Mouse (Mus musculus) kidney, embryonic 16.5 days (tissue): ENCODE results near the gene Galnt18. TPM values are rescaled to one million over a fixed set of nuclear protein-coding genes. Genes with fewer than 3 reads are reported as not detected.

ENCODE experiments used
- ATAC-seq: fragments of 200-750 bp; cut with Nextera tagmentation; 2 replicates; pipeline ENCODE4 v1.8.0; 2017; ENCODE audit warnings: moderate TSS enrichment; ENCODE audit not compliant: low FRiP score, low TSS enrichment
- H3K27ac ChIP-seq: fragments of 300-500 bp; sonication (generic); 2 replicates; pipeline ENCODE4 v1.5.1; 2014; ENCODE audit warnings: low read length
- H3K27me3 ChIP-seq: fragments of 300-500 bp; sonication (generic); 2 replicates; pipeline ENCODE4 v1.6.1; 2014; ENCODE audit warnings: low read length, control low read depth, mixed read lengths; ENCODE audit not compliant: insufficient read depth
- H3K36me3 ChIP-seq: fragments of 300-500 bp; sonication (generic); 2 replicates; pipeline ENCODE4 v1.6.1; 2014; ENCODE audit warnings: low read length, control low read depth, mixed read lengths; ENCODE audit not compliant: insufficient read depth
- H3K4me1 ChIP-seq: fragments of 300-500 bp; sonication (generic); 2 replicates; pipeline ENCODE4 v1.6.1; 2014; ENCODE audit warnings: low read length, control low read depth, mixed read lengths; ENCODE audit not compliant: insufficient read depth
- H3K4me2 ChIP-seq: fragments of 300-500 bp; sonication (generic); replicated peaks from 2 replicates; pipeline ENCODE4 v1.6.1; 2014; ENCODE audit warnings: low read depth, low read length
- H3K4me3 ChIP-seq: fragments of 300-500 bp; sonication (generic); 2 replicates; pipeline ENCODE4 v1.5.1; 2014; ENCODE audit warnings: mild to moderate bottlenecking, low read length
- H3K9ac ChIP-seq: fragments of 300-500 bp; sonication (generic); replicated peaks from 2 replicates; pipeline ENCODE4 v1.6.1; 2014; ENCODE audit warnings: low read length
- H3K9me3 ChIP-seq: fragments of 300-500 bp; sonication (generic); 2 replicates; pipeline ENCODE4 v1.6.1; 2016; ENCODE audit warnings: low read length, control low read depth
- WGBS: fragments of 180-500 bp; shearing (Covaris S2); extraction: QIAGEN DNeasy Blood & Tissue Kit; methylation state at CpG from one replicate; pipeline ENCODE4 v1.1.7; 2014; 5-methylcytosine and 5-hydroxymethylcytosine counted together
- polyA plus RNA-seq: library from polyadenylated mRNA; unstranded; fragments of >200 nt; fragmentation: Nextera tagmentation; extraction: Ambion mirVana; gene quantifications from 2 replicates; pipeline ENCODE4 v1.2.1, GENCODE M21; 2015

The Galnt18 gene
- polyA plus RNA-seq, 1 experiment from 2014 or later = 46.4 TPM

GRCm38 (mm10) chr7:111777186-111777585 lies 2.6 kb downstream of the Galnt18 start:
- H3K4me1 ChIP-seq = peaks cover 30% of the 10 kb centered on the region
- peak overlapping the region; percentile 94 for H3K4me2 ChIP-seq
- H3K27ac ChIP-seq = peak overlapping the region; percentile 19; the same call in 1 of the 2 replicates
- 65% methylated on average over 2 of the region's 2 CpGs for WGBS
- H3K36me3 ChIP-seq = no peaks in the 10 kb centered on the region
- no peaks in the 10 kb centered on the region for H3K9me3 ChIP-seq
- no peak overlapping the region for H3K9ac ChIP-seq
- H3K27me3 ChIP-seq = no peaks in the 10 kb centered on the region
- peak overlapping the region; percentile 63 for H3K4me3 ChIP-seq
- no peak for ATAC-seq

- peak overlapping the region; percentile 94 for H3K4me2 ChIP-seq
- WGBS = 38% methylated on average over 7 of the region's 7 CpGs
Measured at GRCm38 (mm10) chr7:111776160-111776559, 3.6 kb downstream of the Galnt18 start.

GRCm38 (mm10) chr7:111772398-111772797 lies 7.4 kb downstream of the Galnt18 start:
- peaks cover 31% of the 10 kb centered on the region for H3K4me1 ChIP-seq
- no peaks in the 10 kb centered on the region for H3K27me3 ChIP-seq
- ATAC-seq = no peak
- H3K4me2 ChIP-seq = no peak overlapping the region
- 67% methylated on average over 2 of the region's 2 CpGs for WGBS
- no peaks in the 10 kb centered on the region for H3K36me3 ChIP-seq
- H3K9ac ChIP-seq = no peak overlapping the region
- peak overlapping the region; percentile 78 for H3K27ac ChIP-seq
- H3K9me3 ChIP-seq = no peaks in the 10 kb centered on the region
- H3K4me3 ChIP-seq = no peak overlapping the region

More at GRCm38 (mm10) chr7:111776160-111776559, 3.6 kb downstream of the Galnt18 start:
- peak overlapping the region; percentile 14; the same call in 1 of the 2 replicates for H3K4me3 ChIP-seq
- peak overlapping the region; percentile 19 for H3K27ac ChIP-seq
- no peaks in the 10 kb centered on the region for H3K27me3 ChIP-seq
- no peak overlapping the region for H3K9ac ChIP-seq
- H3K36me3 ChIP-seq = no peaks in the 10 kb centered on the region
- no peak for ATAC-seq
- H3K4me1 ChIP-seq = peaks cover 37% of the 10 kb centered on the region
- H3K9me3 ChIP-seq = no peaks in the 10 kb centered on the region

GRCm38 (mm10) chr7:111771251-111771801 lies 8.5 kb downstream of the Galnt18 start:
- ATAC-seq = peak; percentile 93
- Histone ChIP-seq H3K9ac (no peak overlapping the region), H3K4me3 (no peak overlapping the region), H3K27me3 (no peaks in the 10 kb centered on the region), H3K4me1 (peaks cover 28% of the 10 kb centered on the region), H3K9me3 (no peaks in the 10 kb centered on the region), H3K27ac (peak overlapping the region; percentile 78), H3K4me2 (no peak overlapping the region), H3K36me3 (no peaks in the 10 kb centered on the region)
- 63% methylated on average over 8 of the region's 8 CpGs for WGBS

GRCm38 (mm10) chr7:111770585-111770984 lies 9.2 kb downstream of the Galnt18 start:
- Histone ChIP-seq H3K36me3 (no peaks in the 10 kb centered on the region), H3K9me3 (no peaks in the 10 kb centered on the region), H3K4me3 (no peak overlapping the region), H3K4me2 (no peak overlapping the region), H3K27ac (peak overlapping the region; percentile 77), H3K4me1 (peaks cover 30% of the 10 kb centered on the region), H3K27me3 (no peaks in the 10 kb centered on the region), H3K9ac (no peak overlapping the region)
- 72% methylated on average over 3 of the region's 3 CpGs for WGBS
- ATAC-seq = no peak

GRCm38 (mm10) chr7:111766145-111766767 lies 13.5 kb downstream of the Galnt18 start:
- Histone ChIP-seq H3K27me3 (no peaks in the 10 kb centered on the region), H3K27ac (no peak overlapping the region), H3K4me2 (no peak overlapping the region), H3K9ac (no peak overlapping the region), H3K4me1 (peaks cover 15% of the 10 kb centered on the region), H3K4me3 (no peak overlapping the region), H3K9me3 (no peaks in the 10 kb centered on the region), H3K36me3 (no peaks in the 10 kb centered on the region)
- 55% methylated on average over 9 of the region's 9 CpGs for WGBS
- ATAC-seq = no peak

GRCm38 (mm10) chr7:111762754-111763153 lies 17.0 kb downstream of the Galnt18 start:
- Histone ChIP-seq H3K27me3 (no peaks in the 10 kb centered on the region), H3K36me3 (no peaks in the 10 kb centered on the region), H3K9ac (no peak overlapping the region), H3K4me1 (peaks cover 6% of the 10 kb centered on the region; the same call in 1 of the 2 replicates), H3K9me3 (no peaks in the 10 kb centered on the region), H3K4me3 (no peak overlapping the region), H3K27ac (no peak overlapping the region), H3K4me2 (no peak overlapping the region)
- ATAC-seq = no peak
- WGBS = 32% methylated on average over 6 of the region's 6 CpGs

- whole genome bisulfite sequencing = 52% methylated on average over 3 of the region's 3 CpGs
- no peak overlapping the region for H3K4me2 ChIP-seq
Measured at GRCm38 (mm10) chr7:111748571-111749071, 31.2 kb downstream of the Galnt18 start.

GRCm38 (mm10) chr7:111744770-111745169 lies 35.0 kb downstream of the Galnt18 start:
- no peak overlapping the region for H3K4me2 ChIP-seq
- H3K9me3 ChIP-seq = no peaks in the 10 kb centered on the region
- H3K27ac ChIP-seq = 0 out of 2 replicates have a peak overlapping the region, but pooled peaks have one; percentile 19
- H3K36me3 ChIP-seq = no peaks in the 10 kb centered on the region
- ATAC-seq = no peak
- peaks cover 39% of the 10 kb centered on the region for H3K4me1 ChIP-seq
- H3K27me3 ChIP-seq = no peaks in the 10 kb centered on the region
- H3K9ac ChIP-seq = no peak overlapping the region
- H3K4me3 ChIP-seq = no peak overlapping the region

More at GRCm38 (mm10) chr7:111748571-111749071, 31.2 kb downstream of the Galnt18 start:
- Histone ChIP-seq H3K9me3 (no peaks in the 10 kb centered on the region), H3K27ac (no peak overlapping the region), H3K36me3 (no peaks in the 10 kb centered on the region), H3K9ac (no peak overlapping the region), H3K27me3 (no peaks in the 10 kb centered on the region), H3K4me1 (peaks cover 17% of the 10 kb centered on the region), H3K4me3 (no peak overlapping the region)
- ATAC-seq = no peak

- WGBS = 31% methylated on average over 2 of the region's 2 CpGs
- Histone ChIP-seq H3K4me3 (no peak overlapping the region), H3K9me3 (no peaks in the 10 kb centered on the region), H3K27ac (peak overlapping the region; percentile 33; the same call in 1 of the 2 replicates), H3K27me3 (no peaks in the 10 kb centered on the region), H3K9ac (no peak overlapping the region), H3K4me1 (peaks cover 65% of the 10 kb centered on the region), H3K36me3 (no peaks in the 10 kb centered on the region), H3K4me2 (no peak overlapping the region)
- ATAC-seq = no peak
Measured at GRCm38 (mm10) chr7:111741595-111741994, 38.2 kb downstream of the Galnt18 start.
